Mouse (Mus musculus) C2C12 (cell line): ENCODE data around the gene Zfr.

Experiments
- CTCF ChIP-seq: IDR thresholded peaks from one replicate; pipeline ENCODE4 v1.5.1; 2011; ENCODE audit not compliant: control insufficient read depth, insufficient read depth, insufficient read length
- MAX ChIP-seq: IDR thresholded peaks from one replicate; pipeline ENCODE4 v1.6.1; 2011; ENCODE audit warnings: mild to moderate bottlenecking, control low read depth

GRCm38 (mm10) chr15:12202456-12202855, 84.8 kb downstream of the Zfr start:
- TF ChIP-seq CTCF (no peak), MAX (no peak)
